Mouse (Mus musculus) olfactory bulb, adult 2 months (tissue): Measurements from ENCODE around the gene Prim2.

Experiments
- CTCF ChIP-seq: fragments of 200-500 bp; IDR thresholded peaks from 2 replicates; pipeline ENCODE4 v1.5.1; 2012; ENCODE audit warnings: low read depth, mild to moderate bottlenecking, low read length, moderate library complexity; ENCODE audit not compliant: insufficient read depth
- POLR2A ChIP-seq: fragments of 200-500 bp; IDR thresholded peaks from 2 replicates; pipeline ENCODE4 v1.6.1; 2012; ENCODE audit warnings: mild to moderate bottlenecking, low read depth, low read length, moderate library complexity; ENCODE audit not compliant: insufficient read depth

GRCm38 (mm10) chr1:33589531-33589930 is 80.1 kb downstream of the Prim2 start:
- no peak for TF ChIP-seq POLR2A
- no peak for TF ChIP-seq CTCF
